Mouse (Mus musculus): Measurements from ENCODE around the gene Il22ra2. TPM values are rescaled to one million over a fixed set of nuclear protein-coding genes. Genes with fewer than 3 reads are reported as not detected.
"Not testable (repeated sequence)": the region's sequence is repeated elsewhere in the genome, so short reads cannot be mapped to it uniquely, and the experiment has no call there.

The Il22ra2 gene
- total RNA-seq, 2 experiments from 2014 or later, result not detected

DNA sequence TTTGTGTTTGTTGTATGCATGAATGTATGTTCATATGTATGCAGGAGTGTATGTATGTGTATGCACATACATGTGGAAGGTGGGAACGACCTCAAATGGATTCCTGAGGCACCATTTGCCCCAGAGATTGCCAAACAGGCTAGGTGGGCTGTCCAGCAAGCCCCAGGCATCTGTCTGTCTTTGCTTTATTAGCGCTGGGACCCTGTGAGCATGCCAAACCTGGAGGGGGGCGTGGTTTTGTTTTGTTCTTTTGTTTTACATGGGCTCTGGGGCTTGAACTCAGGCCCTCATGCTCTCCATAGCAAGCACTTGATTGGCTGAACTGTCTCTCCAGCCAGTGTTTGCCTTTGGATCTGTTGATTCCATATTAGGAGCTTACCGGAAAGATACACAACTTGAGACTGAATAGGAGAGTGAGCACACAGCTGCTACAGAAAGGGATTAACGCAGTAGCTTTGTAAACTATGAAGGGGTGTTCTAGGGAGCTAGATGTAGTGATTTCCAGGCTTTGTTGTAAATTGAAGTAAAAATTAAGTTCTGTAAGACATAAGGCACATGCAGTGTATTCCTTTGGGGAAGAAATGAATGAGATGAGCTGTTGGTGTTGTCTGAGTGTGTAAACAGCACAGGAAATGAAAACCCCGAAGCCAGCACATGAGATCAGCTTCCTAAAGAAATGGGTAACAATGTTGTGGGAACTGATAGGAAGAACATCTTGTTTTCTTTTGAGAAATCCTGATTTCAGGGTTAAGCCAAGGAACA lies 22.3 kb upstream of the Il22ra2 start:
- intact Hi-C loops (cut with DNase I), result no loop called here
- DNase-seq (ENCODE audit: extremely low spot score in 1 of 2, low spot score in 2 of 2), result no peak

DNA sequence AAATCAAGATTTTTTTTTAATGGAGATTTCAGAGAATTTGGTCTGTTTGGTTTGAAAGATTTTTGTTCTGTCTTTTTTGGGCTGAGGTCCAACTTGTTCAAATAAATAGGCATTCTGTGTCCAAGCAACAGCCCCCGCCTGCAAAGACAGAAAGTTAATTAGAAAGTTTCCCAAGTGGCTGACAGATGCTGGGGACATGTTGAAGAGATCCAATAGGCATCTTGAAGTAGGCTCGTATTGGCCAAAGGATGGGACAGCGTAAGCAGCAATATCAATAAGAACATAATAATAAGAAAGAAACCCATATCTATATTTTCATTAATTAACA lies 21.7 kb upstream of the Il22ra2 start:
- intact Hi-C loops (cut with DNase I), result no loop called here
- DNase-seq (ENCODE audit: extremely low spot score in 1 of 2, low spot score in 2 of 2), result no peak

DNA sequence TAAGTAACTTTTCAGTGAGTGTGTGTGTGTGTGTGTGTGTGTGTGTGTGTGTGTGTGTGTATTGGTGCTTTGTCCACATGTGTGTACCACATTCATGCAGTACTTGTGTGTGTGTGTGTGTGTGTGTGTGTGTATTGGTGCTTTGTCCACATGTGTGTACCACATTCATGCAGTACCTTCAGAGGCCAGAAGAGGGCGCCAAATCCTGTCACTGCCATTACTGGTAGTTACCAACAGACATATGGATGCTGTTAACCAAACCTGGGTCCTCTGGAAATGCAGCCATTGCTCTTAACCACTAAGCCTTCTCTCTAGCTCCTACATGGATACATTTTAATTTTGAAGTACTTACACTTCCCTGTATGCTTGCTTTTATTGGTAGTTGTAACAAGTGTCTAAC lies 20.3 kb upstream of the Il22ra2 start:
- DNase-seq (ENCODE audit: extremely low spot score in 1 of 2, low spot score in 2 of 2); intact Hi-C loops (cut with DNase I): not testable (repeated sequence)

DNA sequence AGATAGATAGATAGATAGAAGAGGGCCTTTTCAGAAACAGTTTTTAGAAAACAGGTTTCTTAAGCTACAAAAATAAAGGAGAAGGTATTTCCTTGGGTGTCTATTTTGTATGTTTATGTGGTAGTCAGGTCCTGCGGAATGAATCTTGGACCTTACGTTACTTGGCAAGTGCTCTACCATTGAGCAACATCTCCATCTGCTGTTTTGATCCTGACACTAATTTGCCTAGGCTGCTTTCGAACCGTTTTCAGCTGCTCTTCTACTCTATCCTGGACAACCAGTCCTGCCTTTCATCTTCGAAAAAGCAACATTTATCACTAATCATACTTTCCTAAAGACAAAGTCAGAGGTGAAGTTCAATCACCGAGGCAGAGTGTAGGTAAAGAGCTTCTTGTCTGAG lies 18.6 kb upstream of the Il22ra2 start:
- no peak for DNase-seq (ENCODE audit: extremely low spot score in 1 of 2, low spot score in 2 of 2)
- intact Hi-C loops (cut with DNase I), result no loop called here

DNA sequence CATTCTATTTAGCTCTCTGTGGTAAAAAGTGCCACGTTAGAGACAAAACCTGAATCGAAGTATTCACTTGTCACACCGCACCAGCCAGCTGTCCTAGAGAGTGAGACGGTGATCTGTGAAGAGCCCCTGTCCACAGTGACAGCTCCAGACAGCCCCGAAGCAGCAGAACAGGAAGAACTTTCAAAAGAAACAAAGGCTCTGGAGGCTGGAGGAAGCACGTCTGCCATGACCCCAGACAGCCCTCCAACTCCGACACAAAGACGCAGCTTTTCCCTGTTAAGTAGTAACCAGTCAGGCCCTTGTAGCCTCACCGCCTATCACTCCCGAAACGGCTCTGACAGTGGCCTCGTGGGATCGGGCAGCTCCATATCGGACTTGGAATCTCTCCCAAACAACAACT lies 12.7 kb upstream of the Il22ra2 start:
- DNase-seq (ENCODE audit: extremely low spot score in 1 of 2, low spot score in 2 of 2), result no peak

DNA sequence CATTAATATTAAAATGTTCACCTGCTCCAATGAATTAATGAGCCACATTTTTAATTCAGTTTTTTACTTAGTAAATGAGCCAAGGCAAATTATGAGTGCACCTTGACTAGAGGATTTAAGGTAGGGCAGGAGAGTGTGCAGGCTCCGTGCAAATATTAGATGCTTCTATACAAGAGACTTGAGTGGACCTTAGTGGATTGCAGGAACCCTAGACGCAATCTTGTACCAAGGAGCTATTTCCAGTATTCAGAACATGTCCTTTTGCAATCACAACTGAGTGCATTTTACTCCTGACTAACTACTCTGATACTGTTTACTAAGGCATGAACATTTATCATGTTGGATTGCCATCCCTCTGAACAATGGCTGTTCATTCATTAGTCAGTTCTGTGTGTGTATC lies 10.2 kb upstream of the Il22ra2 start:
- intact Hi-C loops (cut with DNase I), result no loop called here
- DNase-seq (ENCODE audit: extremely low spot score in 1 of 2, low spot score in 2 of 2), result no peak

More for the DNA sequence above, 12.7 kb upstream of the Il22ra2 start:
- intact Hi-C loops (cut with DNase I), result no loop called here

DNA sequence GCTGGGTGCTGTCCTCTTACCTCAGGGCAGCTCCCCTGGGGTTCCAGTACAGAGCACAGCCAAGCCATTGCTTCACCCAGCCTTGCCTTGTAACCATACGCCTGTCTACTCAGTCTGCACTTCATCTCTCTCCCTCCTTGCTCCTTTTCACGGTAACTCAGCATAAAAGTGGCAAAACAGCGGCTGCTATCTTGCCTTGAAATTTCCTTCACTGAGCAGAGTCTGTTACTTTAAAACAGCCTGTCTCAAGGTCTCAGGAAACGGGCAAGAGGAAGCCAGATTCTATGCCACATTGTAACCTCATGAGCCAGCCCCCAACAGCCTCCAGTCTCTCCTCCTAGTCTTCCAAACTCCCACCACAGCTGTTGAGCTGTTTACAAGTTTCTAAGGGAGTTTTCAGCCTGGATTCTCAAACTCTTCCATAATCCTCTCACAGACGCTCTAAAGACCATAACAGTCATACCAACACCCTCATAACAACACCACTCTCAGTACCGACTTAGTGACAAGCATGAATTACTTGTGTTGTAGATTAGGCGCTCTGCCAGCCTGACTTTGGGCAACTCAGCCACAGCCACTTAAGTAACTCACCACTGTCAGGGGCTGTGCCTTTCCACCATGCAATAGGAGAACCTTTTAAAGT lies 8.6 kb upstream of the Il22ra2 start:
- intact Hi-C loops (cut with DNase I), result no loop called here
- DNase-seq (ENCODE audit: extremely low spot score in 1 of 2, low spot score in 2 of 2), result no peak

DNA sequence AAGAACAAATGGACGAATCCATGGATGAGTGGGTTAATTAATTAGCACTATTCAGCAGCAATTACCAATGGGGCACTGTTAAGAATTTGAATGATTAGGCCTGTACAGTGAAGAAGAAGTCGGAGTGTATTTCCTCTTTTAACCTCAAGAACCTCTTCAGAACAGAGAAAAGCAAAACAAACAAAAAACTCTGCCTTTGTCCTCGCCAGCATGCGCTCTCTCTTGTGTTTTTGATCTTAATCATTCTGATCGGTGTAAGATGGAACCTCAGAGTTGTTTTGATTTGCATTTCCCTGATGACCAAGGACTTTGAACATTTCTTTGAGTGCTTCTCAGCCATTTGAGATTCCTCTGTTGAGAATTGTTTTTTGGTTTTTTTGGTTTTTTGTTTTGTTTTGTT lies 2.1 kb upstream of the Il22ra2 start:
- intact Hi-C loops (cut with DNase I), result no loop called here
- no peak for DNase-seq (ENCODE audit: extremely low spot score in 1 of 2, low spot score in 2 of 2)

DNA sequence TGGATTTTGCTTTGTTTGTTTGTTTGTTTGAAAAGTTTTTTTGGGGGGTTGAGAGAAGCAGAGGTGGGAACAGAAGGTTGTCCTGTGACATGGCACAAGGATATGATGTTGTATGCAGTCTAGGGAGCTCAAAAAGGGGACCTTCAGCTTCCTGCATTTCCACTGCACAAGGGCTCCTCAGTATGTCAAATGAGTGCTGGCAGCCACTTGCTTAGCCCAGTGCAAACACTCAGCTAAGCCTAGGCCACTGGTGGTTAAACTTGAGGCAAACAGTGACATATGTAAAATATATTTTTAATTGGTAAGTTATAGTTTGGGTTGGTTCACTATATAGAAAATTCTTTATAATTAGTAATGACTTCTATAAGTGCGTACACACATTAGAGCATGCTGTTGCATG lies 2.8 kb downstream of the Il22ra2 start:
- intact Hi-C loops (cut with DNase I), result no loop called here

DNA sequence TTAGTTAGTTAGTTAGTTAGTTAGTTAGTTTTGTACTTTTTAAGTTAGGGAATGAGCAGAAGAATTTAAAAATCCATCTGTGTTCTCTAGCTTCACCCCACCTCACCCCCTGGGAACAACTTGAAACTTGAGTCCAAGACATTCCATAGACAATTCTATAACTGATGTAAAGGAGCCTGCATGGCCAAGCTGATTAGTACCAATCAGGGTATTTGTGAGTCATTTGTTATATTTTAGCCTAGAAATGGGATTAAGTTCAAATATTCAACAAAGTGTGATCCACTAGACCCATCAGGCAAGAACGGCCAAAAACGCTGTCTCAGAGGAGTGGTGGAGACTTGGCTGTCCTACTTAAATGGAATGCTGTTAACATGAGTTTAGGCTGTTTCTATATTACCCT lies 5.5 kb downstream of the Il22ra2 start:
- DNase-seq (ENCODE audit: extremely low spot score in 1 of 2, low spot score in 2 of 2), result no peak
- intact Hi-C loops (cut with DNase I), result no loop called here

More for the DNA sequence above, 2.8 kb downstream of the Il22ra2 start:
- DNase-seq (ENCODE audit: extremely low spot score in 1 of 2, low spot score in 2 of 2), result no peak

DNA sequence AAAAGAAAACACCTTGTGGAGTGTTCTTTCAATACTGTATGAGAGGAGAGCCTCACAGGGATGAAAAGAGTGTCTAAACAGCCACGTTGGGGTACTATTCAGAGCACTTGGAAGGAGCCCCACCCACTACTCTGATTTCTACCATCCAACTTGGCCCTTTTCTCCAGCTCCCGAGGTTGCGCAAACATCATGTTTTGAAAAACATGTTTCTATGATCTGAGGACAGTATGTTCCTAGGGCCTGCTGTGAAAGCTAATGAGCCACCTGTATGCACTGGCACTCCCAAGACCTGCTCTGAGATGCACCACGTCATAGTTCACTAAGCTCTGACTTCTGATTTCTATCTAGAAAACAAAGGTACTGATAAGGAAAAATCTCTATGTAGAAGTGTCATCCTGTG lies 6.0 kb downstream of the Il22ra2 start:
- intact Hi-C loops (cut with DNase I), result no loop called here

DNA sequence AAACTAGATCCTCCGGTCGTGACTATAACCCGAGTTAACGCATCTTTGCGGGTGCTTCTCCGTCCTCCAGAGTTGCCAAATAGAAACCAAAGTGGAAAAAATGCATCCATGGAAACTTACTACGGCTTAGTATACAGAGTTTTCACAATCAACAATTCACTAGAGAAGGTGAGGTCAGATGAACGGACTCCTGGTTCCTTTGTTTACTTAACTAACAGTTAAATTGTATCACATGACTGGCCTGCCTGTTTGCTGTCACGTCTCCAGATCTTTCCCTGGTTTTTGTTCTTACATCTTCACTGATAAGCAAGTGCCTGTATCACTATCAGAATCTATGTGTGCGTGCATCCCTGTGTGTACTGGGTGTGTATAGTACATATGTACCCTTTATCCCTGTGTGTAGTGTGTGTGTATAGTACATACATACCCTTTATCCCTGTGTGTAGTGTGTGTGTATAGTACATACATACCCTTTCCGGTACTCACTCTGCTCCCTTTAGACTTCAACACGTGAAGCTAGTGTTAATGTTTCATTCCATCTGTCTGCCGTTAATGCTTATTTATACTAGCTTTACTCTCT lies 9.9 kb downstream of the Il22ra2 start:
- DNase-seq (ENCODE audit: extremely low spot score in 1 of 2, low spot score in 2 of 2), result no peak
- intact Hi-C loops (cut with DNase I), result no loop called here

More for the DNA sequence above, 6.0 kb downstream of the Il22ra2 start:
- no peak for DNase-seq (ENCODE audit: extremely low spot score in 1 of 2, low spot score in 2 of 2)

DNA sequence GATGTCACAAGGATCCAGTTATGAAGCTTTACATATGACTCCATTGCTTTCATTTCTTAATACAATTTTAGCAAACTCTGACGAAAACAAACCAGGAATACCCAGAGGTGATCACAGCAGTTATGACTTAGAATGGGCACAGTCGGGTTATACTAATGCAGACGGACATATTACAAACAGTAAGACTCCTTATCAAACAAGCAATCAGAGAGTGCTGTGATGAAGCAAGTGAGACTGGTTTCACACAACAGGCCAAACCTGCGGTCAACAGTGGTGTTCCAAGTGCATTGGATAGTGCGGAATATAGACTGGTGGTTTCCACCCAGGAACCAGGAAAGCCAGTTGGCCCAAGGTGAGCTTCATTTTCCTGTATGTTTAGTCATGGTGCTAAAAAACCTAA lies 17.1 kb downstream of the Il22ra2 start:
- DNase-seq (ENCODE audit: extremely low spot score in 1 of 2, low spot score in 2 of 2), result no peak
- intact Hi-C loops (cut with DNase I), result no loop called here

DNA sequence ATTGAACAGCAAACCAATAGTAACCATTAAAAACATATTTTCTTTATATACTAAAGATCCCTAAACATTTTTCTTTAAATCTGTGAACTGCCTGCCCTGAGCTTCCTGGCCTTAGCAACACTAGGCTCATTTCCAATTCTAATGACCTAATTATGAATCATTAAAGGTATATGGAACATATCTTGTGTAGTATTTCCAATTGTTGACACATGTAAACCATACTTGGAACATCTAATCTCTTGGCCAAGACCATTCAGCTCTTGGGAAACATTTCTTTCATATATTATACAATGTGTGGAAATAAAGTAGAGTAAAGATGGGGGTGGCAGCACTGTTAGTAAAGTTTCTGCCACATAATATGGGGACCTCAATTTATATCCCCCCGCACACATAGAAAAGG lies 17.8 kb downstream of the Il22ra2 start:
- intact Hi-C loops (cut with DNase I), result no loop called here
- DNase-seq (ENCODE audit: extremely low spot score in 1 of 2, low spot score in 2 of 2), result no peak

DNA sequence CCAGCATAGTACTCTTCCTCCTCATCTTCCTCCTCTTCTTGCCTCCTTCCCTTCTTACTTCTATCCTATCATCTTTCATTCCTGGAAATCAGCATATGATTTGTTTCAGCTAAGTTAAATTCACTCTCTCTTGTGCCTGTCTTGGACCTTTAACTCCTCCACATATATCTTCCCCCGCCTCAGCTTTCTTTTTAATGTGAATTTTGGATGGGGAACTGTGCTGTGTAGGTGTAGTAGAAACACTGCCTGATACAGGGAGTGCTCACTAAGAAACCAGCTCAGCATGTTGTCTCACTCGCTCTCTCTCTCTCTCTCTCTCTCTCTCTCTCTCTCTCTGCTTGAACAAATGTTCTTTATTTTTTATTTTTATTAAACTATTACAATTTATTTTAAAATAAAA lies 23.3 kb downstream of the Il22ra2 start:
- DNase-seq (ENCODE audit: extremely low spot score in 1 of 2, low spot score in 2 of 2), result no peak
- intact Hi-C loops (cut with DNase I), result no loop called here

DNA sequence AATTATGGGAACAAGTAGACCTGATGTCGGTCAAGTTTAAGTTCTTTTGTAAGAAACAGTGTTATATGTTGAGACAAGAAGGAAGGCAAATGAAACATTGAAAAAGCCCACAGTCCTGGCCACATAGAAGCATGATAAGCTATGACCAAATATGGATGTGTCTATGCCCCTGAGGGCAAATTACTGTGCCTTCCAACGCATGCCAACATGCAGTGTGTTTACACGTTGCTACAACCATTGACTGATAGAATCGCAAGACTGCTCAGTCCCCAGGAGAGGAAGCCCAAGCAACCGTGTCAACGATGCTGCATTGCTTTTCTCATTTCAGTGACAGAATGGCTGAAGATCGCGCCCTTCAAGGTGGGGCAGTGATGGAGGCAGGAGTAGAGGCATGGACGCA lies 35.6 kb downstream of the Il22ra2 start:
- intact Hi-C loops (cut with DNase I), result no loop called here
- no peak for DNase-seq (ENCODE audit: extremely low spot score in 1 of 2, low spot score in 2 of 2)

DNA sequence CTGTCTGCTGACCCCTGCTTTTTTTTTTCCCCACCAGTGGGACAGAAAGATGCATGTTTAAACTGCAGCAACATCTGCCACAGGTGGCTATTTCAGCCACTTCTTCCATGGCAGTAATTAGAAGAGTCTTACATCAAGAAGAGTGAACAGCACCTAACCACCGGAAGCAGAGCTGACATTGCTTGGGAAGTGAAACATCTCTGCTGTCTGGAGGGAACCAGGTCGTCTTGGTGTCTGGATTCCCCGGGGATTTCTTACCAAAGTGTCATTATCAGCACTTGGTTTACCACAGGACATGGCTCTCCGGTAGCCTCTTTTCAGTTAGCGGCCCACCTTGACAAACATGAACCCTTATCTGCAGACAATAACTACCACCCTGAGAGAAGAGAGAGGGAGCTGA lies 38.2 kb downstream of the Il22ra2 start:
- DNase-seq (ENCODE audit: extremely low spot score in 1 of 2, low spot score in 2 of 2), result no peak
- intact Hi-C loops (cut with DNase I), result no loop called here

DNA sequence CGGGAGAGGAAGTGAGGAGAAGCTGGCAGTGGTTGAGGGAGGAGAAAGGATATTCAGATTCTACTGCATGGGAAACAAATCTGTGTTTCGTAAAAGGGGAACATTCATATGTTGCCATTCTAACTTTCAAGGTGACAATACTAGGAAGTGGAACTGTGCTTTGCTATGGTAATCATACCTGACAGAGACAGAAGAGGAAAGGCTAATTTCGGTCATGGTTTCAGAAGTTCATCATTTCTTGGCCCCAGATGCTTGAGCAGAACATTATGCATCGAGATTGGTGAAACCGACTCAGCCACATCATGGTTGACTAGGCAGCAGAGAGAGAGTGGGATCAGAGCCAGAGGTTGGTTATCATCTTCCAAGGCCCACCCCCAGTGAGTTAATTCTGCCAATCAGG lies 47.2 kb downstream of the Il22ra2 start:
- no peak for DNase-seq (ENCODE audit: extremely low spot score in 1 of 2, low spot score in 2 of 2)
- intact Hi-C loops (cut with DNase I), result no loop called here

DNA sequence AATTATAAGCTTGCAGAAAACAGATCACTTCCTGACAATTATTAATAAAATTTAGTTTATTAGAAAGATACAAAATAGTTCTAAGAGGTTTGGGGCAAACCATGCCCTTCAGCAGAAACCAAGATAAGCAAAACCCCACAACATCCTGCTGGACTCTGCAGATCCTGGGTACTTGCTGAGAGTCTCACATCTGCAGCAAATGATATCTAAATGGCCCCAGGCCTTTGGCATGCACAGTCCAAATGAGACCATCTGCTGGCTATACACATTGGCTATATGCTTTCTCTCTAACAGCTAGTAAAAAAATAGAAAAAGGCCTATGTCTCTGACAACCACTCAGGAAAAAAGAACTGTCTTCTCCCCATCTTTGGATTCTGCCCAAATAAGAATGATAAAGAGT lies 50.2 kb downstream of the Il22ra2 start:
- intact Hi-C loops (cut with DNase I), result no loop called here

DNA sequence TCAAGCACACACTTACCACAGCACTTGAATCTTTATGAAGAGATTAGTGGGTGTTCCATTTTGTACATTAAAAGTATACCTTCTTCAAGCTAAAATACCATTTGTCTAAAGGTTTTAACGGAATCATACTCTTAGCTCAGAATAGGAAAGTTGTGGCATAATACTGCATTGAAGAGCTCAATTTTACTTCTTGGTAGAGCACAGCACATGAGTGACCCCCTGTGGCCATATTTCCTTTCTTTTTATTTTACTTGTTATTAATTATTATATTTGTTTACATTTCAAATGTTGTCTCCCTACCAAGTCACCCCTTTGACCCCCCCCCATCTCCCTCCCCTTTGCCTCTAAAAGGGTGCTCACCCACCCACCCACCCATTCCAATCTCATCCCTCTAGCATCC lies 51.3 kb downstream of the Il22ra2 start:
- intact Hi-C loops (cut with DNase I), result no loop called here
- no peak for DNase-seq (ENCODE audit: extremely low spot score in 1 of 2, low spot score in 2 of 2)

More for the DNA sequence above, 50.2 kb downstream of the Il22ra2 start:
- DNase-seq (ENCODE audit: extremely low spot score in 1 of 2, low spot score in 2 of 2), result no peak

Measured in left cerebral cortex, postnatal 10 days (tissue).